Mouse (Mus musculus) urinary bladder, postnatal 4 days (tissue): ENCODE measurements around the gene Kif5a.

Experiments used
- DNase-seq, 2 experiments: peaks; one replicate each; pipeline ENCODE4 v3.0.0; 2021 to 2022; ENCODE audit warnings: low spot score in 2 of 2

The Kif5a gene

DNA sequence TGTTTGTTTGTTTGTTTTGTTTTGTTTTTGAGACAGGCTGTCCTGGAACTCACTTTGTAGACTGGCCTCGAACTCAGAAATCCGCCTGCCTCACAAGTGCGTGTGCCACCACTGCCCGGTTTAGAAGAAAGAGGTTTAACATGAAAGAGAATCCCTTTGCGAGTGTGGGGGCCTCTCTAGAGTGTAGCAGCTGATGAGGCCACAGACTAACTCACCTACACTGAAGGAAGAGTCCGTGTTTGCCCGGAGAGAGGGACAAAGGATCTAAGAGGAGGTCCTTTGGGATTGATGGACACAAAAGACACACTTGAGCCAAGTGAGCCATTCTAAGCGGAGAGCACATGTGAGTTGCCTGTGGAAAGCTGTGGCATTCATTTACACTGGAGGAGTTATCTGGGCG lies 85.9 kb downstream of the Kif5a start:
- DNase-seq: no peak

DNA sequence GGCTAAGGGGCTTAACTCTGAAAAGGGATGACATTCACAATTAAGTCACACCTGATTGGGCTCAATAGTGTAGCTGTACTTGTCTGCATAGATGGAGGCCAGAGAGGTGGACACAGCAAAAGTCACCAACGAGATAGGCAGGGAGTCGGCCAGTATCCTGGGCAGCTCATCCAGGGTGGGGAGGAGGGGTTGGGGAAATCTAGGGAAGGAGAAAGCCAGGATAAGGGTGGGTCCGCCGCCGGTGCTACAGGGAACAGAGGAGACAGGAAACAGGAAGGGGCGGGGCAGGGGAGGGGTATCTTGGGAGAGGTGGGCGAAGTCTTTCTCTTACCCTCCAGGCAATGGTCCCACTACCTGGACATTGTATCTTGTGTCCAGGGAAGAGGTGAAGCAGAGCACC lies 86.4 kb downstream of the Kif5a start:
- DNase-seq: no peak

GRCm38 (mm10) chr10:127176228-127176627 lies 86.9 kb downstream of the Kif5a start:
- no peak for DNase-seq
